Mouse (Mus musculus) neural tube, embryonic 11.5 days (tissue): ENCODE measurements around the gene Luc7l. TPM values are rescaled to one million over a fixed set of nuclear protein-coding genes. Genes with fewer than 3 reads are reported as not detected.

Experiments
- ATAC-seq: fragments of 200-750 bp; cut with Nextera tagmentation; 2 replicates; pipeline ENCODE4 v1.8.0; 2017; ENCODE audit warnings: moderate number of reproducible peaks, mild to moderate bottlenecking, moderate TSS enrichment, moderate library complexity; ENCODE audit not compliant: insufficient read depth, low FRiP score, low TSS enrichment
- DNase-seq: peaks from one replicate; pipeline ENCODE4 v3.0.0-alpha.2; 2015; ENCODE audit warnings: low spot score
- H3K27ac ChIP-seq: fragments of 300-500 bp; sonication (generic); 2 replicates; pipeline ENCODE4 v1.5.1; 2014; ENCODE audit warnings: low read depth, mild to moderate bottlenecking, low read length
- H3K27me3 ChIP-seq: fragments of 300-500 bp; sonication (generic); 2 replicates; pipeline ENCODE4 v1.6.1; 2014; ENCODE audit warnings: mild to moderate bottlenecking, low read length, mixed read lengths; ENCODE audit not compliant: control insufficient read depth, insufficient read depth
- H3K36me3 ChIP-seq: fragments of 300-500 bp; sonication (generic); 2 replicates; pipeline ENCODE4 v1.6.1; 2014; ENCODE audit warnings: mild to moderate bottlenecking, low read length, moderate library complexity, mixed read lengths; ENCODE audit not compliant: control insufficient read depth, insufficient read depth
- H3K4me1 ChIP-seq: fragments of 300-500 bp; sonication (generic); 2 replicates; pipeline ENCODE4 v1.6.1; 2014; ENCODE audit warnings: low read length, mixed read lengths; ENCODE audit not compliant: control insufficient read depth, insufficient read depth
- H3K4me2 ChIP-seq: fragments of 300-500 bp; sonication (generic); 2 replicates; pipeline ENCODE4 v1.6.1; 2014; ENCODE audit warnings: low read depth, mild to moderate bottlenecking, moderate library complexity
- H3K4me3 ChIP-seq: fragments of 300-500 bp; sonication (generic); 2 replicates; pipeline ENCODE4 v1.5.1; 2014; ENCODE audit warnings: low read depth, low read length
- H3K9ac ChIP-seq: fragments of 300-500 bp; sonication (generic); 2 replicates; pipeline ENCODE4 v1.6.1; 2014; ENCODE audit warnings: mild to moderate bottlenecking, low read length
- H3K9me3 ChIP-seq: fragments of 300-500 bp; sonication (generic); 2 replicates; pipeline ENCODE4 v1.6.1; 2016; ENCODE audit warnings: low read length; ENCODE audit not compliant: control insufficient read depth
- WGBS: fragments of 180-500 bp; shearing (Covaris S2); extraction: QIAGEN DNeasy Blood & Tissue Kit; methylation state at CpG from one replicate; pipeline ENCODE4 v1.1.7; 2014; 5-methylcytosine and 5-hydroxymethylcytosine counted together
- polyA plus RNA-seq: library from polyadenylated mRNA; unstranded; fragments of >200 nt; fragmentation: Nextera tagmentation; extraction: Ambion mirVana; gene quantifications from 2 replicates; pipeline ENCODE4 v1.2.1, GENCODE M21; 2014

Luc7l gene
- polyA plus RNA-seq, 1 experiment from 2014 or later = 128 TPM

GRCm38 (mm10) chr17:26240990-26241389 lies 11.7 kb upstream of the Luc7l start:
- H3K4me2 ChIP-seq = no peak overlapping the region
- H3K9ac ChIP-seq = no peak overlapping the region
- no peak overlapping the region for H3K4me3 ChIP-seq
- 89% methylated on average over 6 of the region's 6 CpGs for WGBS
- H3K9me3 ChIP-seq = no peaks in the 10 kb centered on the region
- no peak overlapping the region for H3K27ac ChIP-seq
- H3K36me3 ChIP-seq = no peaks in the 10 kb centered on the region
- DNase-seq = no peak
- H3K4me1 ChIP-seq = peaks cover 2% of the 10 kb centered on the region; the same call in 1 of the 2 replicates
- H3K27me3 ChIP-seq = no peaks in the 10 kb centered on the region
- ATAC-seq = no peak

- WGBS = under 1% methylated on average over 32 of the region's 32 CpGs
- no peaks in the 10 kb centered on the region for H3K36me3 ChIP-seq
- DNase-seq = no peak
- H3K27ac ChIP-seq = peak overlapping the region; percentile 15; the same call in 1 of the 2 replicates
- peak; percentile 20; the same call in 1 of the 2 replicates for ATAC-seq
- peak overlapping the region; percentile 70 for H3K4me3 ChIP-seq
- no peaks in the 10 kb centered on the region for H3K27me3 ChIP-seq
- peak overlapping the region; percentile 87 for H3K4me2 ChIP-seq
- H3K9ac ChIP-seq = peak overlapping the region; percentile 70
- no peaks in the 10 kb centered on the region for H3K9me3 ChIP-seq
- H3K4me1 ChIP-seq = no peaks in the 10 kb centered on the region
Measured at GRCm38 (mm10) chr17:26243471-26244100, 9.1 kb upstream of the Luc7l start.

DNA sequence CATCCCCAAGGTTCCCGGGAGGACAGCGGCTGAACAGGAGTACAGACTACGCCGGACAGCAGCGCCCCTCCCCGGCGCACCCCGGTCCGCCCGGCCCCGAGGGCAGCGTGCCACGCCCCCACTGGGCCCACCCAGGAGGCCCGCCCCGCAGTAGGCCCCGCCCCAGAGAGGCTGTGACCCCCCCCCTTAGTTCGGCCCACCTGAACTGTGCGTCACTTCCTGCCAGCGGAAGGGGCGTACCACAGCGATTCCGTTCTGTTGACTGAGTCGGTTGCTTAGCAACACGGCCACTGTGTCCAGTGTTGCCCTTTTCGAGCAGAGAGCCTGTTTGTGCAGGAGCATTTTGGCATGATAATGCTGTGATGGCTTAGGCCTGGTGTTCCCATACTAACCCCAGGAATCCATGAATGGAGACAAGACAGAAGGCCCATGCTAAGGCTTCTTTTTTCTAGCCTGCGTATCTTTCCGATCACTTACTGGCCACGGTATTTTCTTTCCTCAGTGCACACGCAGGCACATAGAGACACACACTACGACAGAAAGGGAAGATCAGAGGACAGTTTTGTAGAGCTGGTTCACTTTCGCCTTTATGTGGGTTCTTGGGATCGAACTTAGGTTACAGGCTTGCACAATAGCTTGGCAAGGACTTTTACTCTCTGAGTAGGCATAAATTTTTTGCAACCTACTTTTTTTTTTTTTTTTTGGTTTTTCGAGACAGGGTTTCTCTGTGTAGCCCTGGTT lies 8.4 kb upstream of the Luc7l start, which contains the start of gene Fam234a:
Gene Fam234a, minus strand, starts transcription at position 142 of the 741 bp plus-strand sequence.
- H3K9me3 ChIP-seq = no peaks in the 10 kb centered on the region
- H3K36me3 ChIP-seq = no peaks in the 10 kb centered on the region
- H3K4me1 ChIP-seq = no peaks in the 10 kb centered on the region
- H3K4me3 ChIP-seq = peak within 1 kb of the TSS; percentile 70
- peak within 1 kb of the TSS; percentile 45 for H3K27ac ChIP-seq
- 14% methylated on average over 18 of the region's 33 CpGs for WGBS
- H3K27me3 ChIP-seq = no peaks in the 10 kb centered on the region
- peak within 1 kb of the TSS; percentile 87 for H3K4me2 ChIP-seq
- peak; percentile 95 for DNase-seq
- H3K9ac ChIP-seq = peak within 1 kb of the TSS; percentile 70
- peak; percentile 96 for ATAC-seq

GRCm38 (mm10) chr17:26251886-26252538 lies 684 bp upstream of the Luc7l start:
- Histone ChIP-seq H3K36me3 (no peaks in the 10 kb centered on the region), H3K4me3 (peak overlapping the region; percentile 77; the same call in 1 of the 2 replicates), H3K4me2 (peak overlapping the region; percentile 84), H3K27ac (peak overlapping the region; percentile 94), H3K27me3 (no peaks in the 10 kb centered on the region), H3K9ac (no peak overlapping the region; the same call in 1 of the 2 replicates), H3K4me1 (peaks cover 8% of the 10 kb centered on the region), H3K9me3 (no peaks in the 10 kb centered on the region)
- ATAC-seq (no peak), DNase-seq (no peak)
- WGBS = 57% methylated on average over 4 of the region's 4 CpGs

DNA sequence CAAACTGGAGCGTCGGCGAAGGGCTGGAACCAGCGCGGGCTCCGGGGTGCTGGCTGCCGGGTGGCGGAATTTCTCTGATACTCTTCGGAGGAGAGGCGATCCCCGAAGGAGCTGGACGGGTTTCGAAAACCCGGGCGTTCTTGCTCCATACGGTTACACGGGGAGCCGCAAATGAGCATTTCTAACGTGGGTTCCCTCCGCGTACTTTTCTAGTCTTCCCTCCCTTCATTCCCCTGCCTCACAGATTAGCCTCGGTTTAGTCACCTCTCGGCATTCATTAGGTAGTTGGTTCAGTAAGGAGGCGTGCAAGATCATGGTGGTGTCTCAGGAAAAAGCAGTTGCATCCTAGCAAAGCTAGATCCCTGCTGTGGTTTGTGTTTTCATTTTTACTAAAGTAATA lies 703 bp downstream of the Luc7l start:
- peak overlapping the region; percentile 93 for H3K9ac ChIP-seq
- peaks cover 8% of the 10 kb centered on the region for H3K4me1 ChIP-seq
- ATAC-seq (no peak), DNase-seq (no peak)
- H3K4me2 ChIP-seq = peak overlapping the region; percentile 84
- H3K9me3 ChIP-seq = no peaks in the 10 kb centered on the region
- WGBS = 0% methylated on average over 24 of the region's 24 CpGs
- H3K27ac ChIP-seq = peak overlapping the region; percentile 94
- H3K4me3 ChIP-seq = peak overlapping the region; percentile 77
- no peaks in the 10 kb centered on the region for H3K27me3 ChIP-seq
- no peaks in the 10 kb centered on the region for H3K36me3 ChIP-seq

DNA sequence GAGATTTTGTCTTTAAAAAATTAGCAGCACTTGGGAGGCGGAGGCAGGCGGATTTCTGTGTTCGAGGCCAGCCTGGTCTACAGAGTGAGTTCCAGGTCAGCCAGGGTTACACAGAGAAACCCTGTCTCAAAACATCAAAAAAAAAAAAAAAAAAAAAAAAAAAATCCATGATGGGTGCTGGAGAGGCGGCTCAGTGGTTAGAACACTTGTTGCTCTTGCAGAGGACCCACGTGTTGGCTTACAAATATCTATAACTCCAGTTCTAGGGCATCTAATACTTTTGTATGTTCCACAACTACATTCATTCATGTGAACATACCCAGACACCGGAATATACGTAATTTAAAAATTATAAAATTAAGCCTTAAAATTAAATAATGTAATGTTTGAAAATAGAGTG lies 2.6 kb downstream of the Luc7l start:
- peaks cover 4% of the 10 kb centered on the region for H3K36me3 ChIP-seq
- H3K27ac ChIP-seq = no peak overlapping the region
- H3K4me1 ChIP-seq = peaks cover 8% of the 10 kb centered on the region
- no peaks in the 10 kb centered on the region for H3K27me3 ChIP-seq
- no peaks in the 10 kb centered on the region for H3K9me3 ChIP-seq
- H3K9ac ChIP-seq = no peak overlapping the region
- WGBS = 93% methylated on average over 7 of the region's 7 CpGs
- H3K4me3 ChIP-seq = no peak overlapping the region
- ATAC-seq = no peak
- H3K4me2 ChIP-seq = no peak overlapping the region
- no peak for DNase-seq

GRCm38 (mm10) chr17:26261826-26262225 lies 9.1 kb downstream of the Luc7l start:
- H3K27me3 ChIP-seq = no peaks in the 10 kb centered on the region
- ATAC-seq (no peak), DNase-seq (no peak)
- 89% methylated on average over 4 of the region's 4 CpGs for WGBS
- no peak overlapping the region for H3K4me2 ChIP-seq
- H3K36me3 ChIP-seq = peaks cover 20% of the 10 kb centered on the region
- no peaks in the 10 kb centered on the region for H3K4me1 ChIP-seq
- H3K27ac ChIP-seq = no peak overlapping the region
- no peak overlapping the region for H3K9ac ChIP-seq
- no peaks in the 10 kb centered on the region for H3K9me3 ChIP-seq
- no peak overlapping the region for H3K4me3 ChIP-seq

GRCm38 (mm10) chr17:26262384-26262783 lies 9.7 kb downstream of the Luc7l start:
- 97% methylated on average over 3 of the region's 3 CpGs for WGBS
- Histone ChIP-seq H3K27ac (no peak overlapping the region), H3K36me3 (peaks cover 22% of the 10 kb centered on the region), H3K9ac (no peak overlapping the region), H3K4me3 (no peak overlapping the region), H3K9me3 (no peaks in the 10 kb centered on the region), H3K4me2 (no peak overlapping the region), H3K27me3 (no peaks in the 10 kb centered on the region), H3K4me1 (no peaks in the 10 kb centered on the region)
- DNase-seq = no peak
- ATAC-seq = no peak
